Mouse (Mus musculus): ENCODE measurements around the gene Dao. TPM values are rescaled to one million over a fixed set of nuclear protein-coding genes. Genes with fewer than 3 reads are reported as not detected.

Dao gene
- polyA plus RNA-seq, 1 experiment = 376 TPM

DNA sequence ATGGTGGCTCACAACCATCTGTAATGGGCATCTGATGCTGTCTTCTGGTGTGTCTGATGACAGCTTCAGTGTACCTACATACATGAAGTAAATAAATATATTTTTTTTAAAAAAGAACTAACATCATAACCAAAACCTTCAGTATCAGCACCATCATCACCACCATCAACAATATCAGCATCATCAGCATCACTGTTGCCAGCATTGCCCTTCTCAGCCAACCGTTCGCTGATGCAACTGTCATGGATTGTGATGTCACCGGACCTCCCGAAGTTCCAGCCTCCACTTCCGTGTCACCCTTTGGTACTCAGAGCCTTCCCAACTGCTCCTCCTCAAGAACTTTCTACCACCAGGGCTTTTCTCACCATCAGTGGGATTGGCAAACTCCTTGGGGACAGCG lies 61.7 kb downstream of the Dao start, which contains the start of gene Usp30:
Gene Usp30 (plus strand): TSS at position 301 of the 400 bp plus-strand sequence.
- no peak for DNase-seq
- WGBS = 92% methylated on average over 6 of the region's 6 CpGs
- H3K27ac ChIP-seq (ENCODE audit: insufficient read depth, low read depth, low read length) = no peak within 1 kb of the TSS
- H3K27me3 ChIP-seq (replicated peaks; ENCODE audit: control insufficient read depth, insufficient read depth, low read length) = no peaks in the 10 kb centered on the region
- no peaks in the 10 kb centered on the region for H3K36me3 ChIP-seq (ENCODE audit: control insufficient read depth, insufficient read depth, low read length)
- H3K4me1 ChIP-seq (ENCODE audit: control insufficient read depth, insufficient read depth, low read length) = no peaks in the 10 kb centered on the region
- no peak for TF ChIP-seq POLR2A (IDR thresholded peaks at IDR 0.05; ENCODE audit: low read depth, low read length)
- TF ChIP-seq CTCF (conservative IDR thresholded peaks at IDR 0.05; ENCODE audit: insufficient read depth, insufficient read length, low read depth, low read length) = no peak
- H3K4me3 ChIP-seq (ENCODE audit: insufficient read depth, low read depth, low read length) = no peak within 1 kb of the TSS

DNA sequence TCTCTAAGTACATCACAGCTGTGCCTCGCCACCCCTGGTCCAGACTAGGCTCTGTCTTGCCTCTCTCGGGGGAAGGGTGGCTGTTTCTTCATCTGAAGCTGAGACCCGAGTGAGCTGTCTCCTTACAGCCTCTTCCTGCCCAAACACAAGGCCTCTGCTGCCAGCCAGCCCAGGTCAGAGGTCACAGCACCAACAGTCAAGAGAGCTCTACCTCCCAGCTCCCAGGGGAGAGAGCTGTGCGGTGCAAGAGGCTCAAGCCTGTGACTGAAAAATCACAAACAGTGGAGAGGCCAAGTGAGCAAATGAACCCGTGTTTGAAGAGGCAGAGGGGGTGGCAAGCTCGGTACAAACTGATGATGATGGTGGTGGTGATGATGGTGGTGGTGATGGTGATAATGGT lies 63.1 kb downstream of the Dao start:
- H3K36me3 ChIP-seq (ENCODE audit: control insufficient read depth, insufficient read depth, low read length) = no peaks in the 10 kb centered on the region
- H3K4me1 ChIP-seq (ENCODE audit: control insufficient read depth, insufficient read depth, low read length) = no peaks in the 10 kb centered on the region
- no peak for DNase-seq
- WGBS = 42% methylated on average over 6 of the region's 6 CpGs
- H3K27ac ChIP-seq (ENCODE audit: insufficient read depth, low read depth, low read length) = no peak overlapping the region
- TF ChIP-seq CTCF (conservative IDR thresholded peaks at IDR 0.05; ENCODE audit: insufficient read depth, insufficient read length, low read depth, low read length) (no peak), POLR2A (IDR thresholded peaks at IDR 0.05; ENCODE audit: low read depth, low read length) (no peak)
- no peak overlapping the region for H3K4me3 ChIP-seq (ENCODE audit: insufficient read depth, low read depth, low read length)
- H3K27me3 ChIP-seq (replicated peaks; ENCODE audit: control insufficient read depth, insufficient read depth, low read length) = no peaks in the 10 kb centered on the region

DNA sequence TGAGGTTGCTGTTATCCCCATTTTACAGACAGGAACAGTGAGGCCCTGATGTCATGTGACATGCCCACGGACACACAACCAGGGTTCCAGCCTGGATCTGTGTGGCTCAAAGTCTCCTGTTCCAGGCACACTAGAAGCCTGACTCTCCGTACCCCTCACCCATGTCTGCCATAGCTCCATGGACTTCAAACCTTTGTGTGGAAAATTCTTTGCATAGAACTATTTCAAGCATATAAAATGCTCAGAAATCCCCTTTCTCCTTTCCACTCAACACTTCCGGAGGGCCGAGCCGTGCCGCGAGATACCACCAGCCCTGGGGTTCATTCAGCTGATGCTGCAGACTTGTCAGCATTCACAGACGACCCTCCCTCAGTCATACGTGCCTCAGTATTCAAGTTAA lies 64.0 kb downstream of the Dao start:
- no peaks in the 10 kb centered on the region for H3K36me3 ChIP-seq (ENCODE audit: control insufficient read depth, insufficient read depth, low read length)
- H3K4me1 ChIP-seq (ENCODE audit: control insufficient read depth, insufficient read depth, low read length) = no peaks in the 10 kb centered on the region
- H3K27ac ChIP-seq (ENCODE audit: insufficient read depth, low read depth, low read length) = no peak overlapping the region
- no peak for DNase-seq
- whole genome bisulfite sequencing = 81% methylated on average over 9 of the region's 9 CpGs
- no peak overlapping the region for H3K4me3 ChIP-seq (ENCODE audit: insufficient read depth, low read depth, low read length)
- no peaks in the 10 kb centered on the region for H3K27me3 ChIP-seq (replicated peaks; ENCODE audit: control insufficient read depth, insufficient read depth, low read length)
- TF ChIP-seq CTCF (conservative IDR thresholded peaks at IDR 0.05; ENCODE audit: insufficient read depth, insufficient read length, low read depth, low read length) = no peak
- TF ChIP-seq POLR2A (IDR thresholded peaks at IDR 0.05; ENCODE audit: low read depth, low read length) = no peak

DNA sequence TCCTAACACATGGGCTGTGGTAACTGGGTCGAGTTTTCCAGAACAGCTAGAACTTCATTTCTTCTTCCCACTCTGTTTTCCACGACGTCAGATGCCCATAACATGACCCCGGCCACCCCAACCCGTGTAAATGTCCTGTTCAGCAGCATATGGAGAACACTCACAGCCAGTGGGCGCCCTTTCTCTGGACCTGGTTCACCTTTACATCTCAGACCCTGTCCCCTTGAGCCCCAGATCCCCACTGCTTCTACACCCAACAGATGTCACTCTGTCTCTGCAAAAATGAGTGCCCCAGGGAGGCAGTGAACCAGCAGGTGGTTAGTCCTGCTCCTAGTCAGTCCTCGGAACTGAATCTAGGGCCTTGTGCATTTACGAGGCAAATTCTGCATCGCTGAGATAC lies 64.5 kb downstream of the Dao start:
- H3K27ac ChIP-seq (ENCODE audit: insufficient read depth, low read depth, low read length) = no peak overlapping the region
- DNase-seq = no peak
- no peaks in the 10 kb centered on the region for H3K27me3 ChIP-seq (replicated peaks; ENCODE audit: control insufficient read depth, insufficient read depth, low read length)
- TF ChIP-seq POLR2A (IDR thresholded peaks at IDR 0.05; ENCODE audit: low read depth, low read length) (no peak), CTCF (conservative IDR thresholded peaks at IDR 0.05; ENCODE audit: insufficient read depth, insufficient read length, low read depth, low read length) (no peak)
- H3K4me3 ChIP-seq (ENCODE audit: insufficient read depth, low read depth, low read length) = no peak overlapping the region
- no peaks in the 10 kb centered on the region for H3K36me3 ChIP-seq (ENCODE audit: control insufficient read depth, insufficient read depth, low read length)
- 68% methylated on average over 9 of the region's 9 CpGs for WGBS
- H3K4me1 ChIP-seq (ENCODE audit: control insufficient read depth, insufficient read depth, low read length) = no peaks in the 10 kb centered on the region

DNA sequence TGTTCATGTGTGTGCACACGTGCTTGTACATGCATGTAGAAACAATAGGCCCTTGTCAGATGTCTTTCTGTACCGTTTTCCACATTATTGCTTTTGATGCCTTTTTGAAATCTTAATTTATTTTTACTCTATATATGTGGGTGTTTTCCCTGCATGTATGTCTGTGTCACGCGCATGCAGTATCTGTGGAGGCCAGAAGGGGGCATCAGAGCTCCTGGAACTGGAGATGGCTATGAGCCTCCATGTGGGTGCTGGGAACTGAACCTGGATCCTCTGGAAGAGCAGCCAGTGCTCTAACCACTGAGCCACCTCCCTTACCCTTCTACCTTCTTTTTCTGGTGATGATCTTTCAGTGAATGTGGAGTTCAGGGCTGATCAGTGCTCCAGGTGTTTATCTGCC lies 67.4 kb downstream of the Dao start:
- Histone ChIP-seq H3K4me3 (ENCODE audit: insufficient read depth, low read depth, low read length) (no peak overlapping the region), H3K27me3 (replicated peaks; ENCODE audit: control insufficient read depth, insufficient read depth, low read length) (no peaks in the 10 kb centered on the region), H3K27ac (ENCODE audit: insufficient read depth, low read depth, low read length) (no peak overlapping the region), H3K36me3 (ENCODE audit: control insufficient read depth, insufficient read depth, low read length) (no peaks in the 10 kb centered on the region), H3K4me1 (ENCODE audit: control insufficient read depth, insufficient read depth, low read length) (no peaks in the 10 kb centered on the region)
- WGBS = 93% methylated on average over 4 of the region's 4 CpGs
- DNase-seq = no peak
- TF ChIP-seq POLR2A (IDR thresholded peaks at IDR 0.05; ENCODE audit: low read depth, low read length) (no peak), CTCF (conservative IDR thresholded peaks at IDR 0.05; ENCODE audit: insufficient read depth, insufficient read length, low read depth, low read length) (0 out of 2 replicates have a peak, but pooled peaks have one; percentile 5)

DNA sequence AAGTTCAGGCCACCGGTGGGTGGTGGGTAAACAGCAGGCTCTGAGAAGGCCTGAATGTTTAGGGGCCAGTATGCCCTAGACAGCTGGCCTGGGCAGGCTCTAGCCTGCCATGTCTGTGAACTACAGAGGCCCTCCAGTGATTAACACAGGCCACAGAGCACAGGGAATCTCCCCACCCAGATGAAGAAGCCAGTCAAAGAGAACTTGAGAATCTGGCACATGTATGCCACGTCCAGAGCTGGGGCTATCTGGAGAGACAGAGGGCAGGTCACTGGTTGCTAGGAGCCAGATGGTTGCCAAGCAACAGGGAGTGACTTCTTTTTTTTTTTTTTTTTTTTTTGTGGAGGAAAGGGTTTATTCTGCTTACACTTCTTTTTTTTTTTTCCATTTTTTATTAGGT lies 68.8 kb downstream of the Dao start:
- Histone ChIP-seq H3K4me3 (ENCODE audit: insufficient read depth, low read depth, low read length) (no peak overlapping the region), H3K36me3 (ENCODE audit: control insufficient read depth, insufficient read depth, low read length) (no peaks in the 10 kb centered on the region), H3K27me3 (replicated peaks; ENCODE audit: control insufficient read depth, insufficient read depth, low read length) (no peaks in the 10 kb centered on the region), H3K4me1 (ENCODE audit: control insufficient read depth, insufficient read depth, low read length) (no peaks in the 10 kb centered on the region), H3K27ac (ENCODE audit: insufficient read depth, low read depth, low read length) (no peak overlapping the region)
- TF ChIP-seq CTCF (conservative IDR thresholded peaks at IDR 0.05; ENCODE audit: insufficient read depth, insufficient read length, low read depth, low read length) (no peak), POLR2A (IDR thresholded peaks at IDR 0.05; ENCODE audit: low read depth, low read length) (no peak)
- no peak for DNase-seq
- WGBS = 59% methylated on average over 2 of the region's 2 CpGs

Other genes starting within 250 kb of the Dao start
- 13.4 TPM in 2 replicates for gene Sart3, start 231.2 kb upstream of the Dao start, polyA plus RNA-seq (2012; rRNA removed)
- gene Iscu, start 231.0 kb upstream of the Dao start, polyA plus RNA-seq (2012; rRNA removed) = 355 and 370 TPM in 2 replicates
- 14.8 and 19.0 TPM in 2 replicates for gene Tmem119, start 203.2 kb upstream of the Dao start, polyA plus RNA-seq (2012; rRNA removed)
- 9.6 and 20.5 TPM in 2 replicates for gene Selplg, start 171.1 kb upstream of the Dao start, polyA plus RNA-seq (2012; rRNA removed)
- 43.1 and 43.5 TPM in 2 replicates for gene Coro1c, start 94.9 kb upstream of the Dao start, polyA plus RNA-seq (2012; rRNA removed)
- 11.3 and 12.1 TPM in 2 replicates for gene Ssh1, start 9.8 kb upstream of the Dao start, polyA plus RNA-seq (2012; rRNA removed)
- gene Usp30, start 61.8 kb downstream of the Dao start, polyA plus RNA-seq (2012; rRNA removed) = 24.6 and 26.4 TPM in 2 replicates
- gene Svop, start 87.9 kb downstream of the Dao start, polyA plus RNA-seq (2012; rRNA removed) = 0.34 and 0.45 TPM in 2 replicates
- gene Alkbh2, start 124.5 kb downstream of the Dao start, polyA plus RNA-seq (2012; rRNA removed) = 8.4 and 9.6 TPM in 2 replicates
- gene Ung, start 126.7 kb downstream of the Dao start, polyA plus RNA-seq (2012; rRNA removed) = 2.6 and 3.7 TPM in 2 replicates
- gene Acacb, start 142.8 kb downstream of the Dao start, polyA plus RNA-seq (2012; rRNA removed) = 34.5 and 36.6 TPM in 2 replicates